Mouse (Mus musculus): ENCODE measurements at regions not wholly inside any gene's neighbourhood (a gene's known extent, or its start where the extent isn't known, plus 50 kb on each side); places are given as distances from the start of the nearest gene placed in this dataset.

GRCm38 (mm10) chr1:166735545-166735944 lies 53.9 kb upstream of the Fmo9 start:
- Histone ChIP-seq H3K4me3 (no peak overlapping the region), H3K27ac (no peak overlapping the region), H3K27me3 (no peaks in the 10 kb centered on the region), H3K36me3 (no peaks in the 10 kb centered on the region), H3K9me3 (no peaks in the 10 kb centered on the region), H3K9ac (no peak overlapping the region), H3K4me1 (no peaks in the 10 kb centered on the region), H3K4me2 (no peak overlapping the region)
- WGBS: 46% methylated on average over 5 of the region's 5 CpGs
- ATAC-seq (ENCODE audit: borderline replicate concordance, extremely low read depth, low FRiP score, low TSS enrichment): no peak

- no peak overlapping the region for H3K4me2 ChIP-seq
- no peak overlapping the region for H3K9ac ChIP-seq
- no peaks in the 10 kb centered on the region for H3K27me3 ChIP-seq
- no peaks in the 10 kb centered on the region for H3K4me1 ChIP-seq
- 2% methylated on average over 2 of the region's 2 CpGs for WGBS
- no peaks in the 10 kb centered on the region for H3K9me3 ChIP-seq
- H3K27ac ChIP-seq: no peak overlapping the region
- no peaks in the 10 kb centered on the region for H3K36me3 ChIP-seq
- no peak overlapping the region for H3K4me3 ChIP-seq
- ATAC-seq (ENCODE audit: borderline replicate concordance, extremely low read depth, low FRiP score, low TSS enrichment): no peak
Measured at GRCm38 (mm10) chr1:166738029-166738428, 56.4 kb upstream of the Fmo9 start.

- no peak overlapping the region for H3K27ac ChIP-seq
- H3K4me1 ChIP-seq: no peaks in the 10 kb centered on the region
- no peaks in the 10 kb centered on the region for H3K36me3 ChIP-seq
- no peak overlapping the region for H3K4me3 ChIP-seq
- H3K4me2 ChIP-seq: no peak overlapping the region
- 76% methylated on average over 4 of the region's 4 CpGs for WGBS
- H3K27me3 ChIP-seq: no peaks in the 10 kb centered on the region
- no peak for ATAC-seq (ENCODE audit: borderline replicate concordance, extremely low read depth, low FRiP score, low TSS enrichment)
- no peaks in the 10 kb centered on the region for H3K9me3 ChIP-seq
- H3K9ac ChIP-seq: no peak overlapping the region
Measured at GRCm38 (mm10) chr1:166750236-166750635, 68.6 kb upstream of the Fmo9 start.

GRCm38 (mm10) chr1:166750777-166751176 lies 69.1 kb upstream of the Fmo9 start:
- H3K4me2 ChIP-seq: no peak overlapping the region
- no peak for ATAC-seq (ENCODE audit: borderline replicate concordance, extremely low read depth, low FRiP score, low TSS enrichment)
- WGBS: 76% methylated on average over 4 of the region's 4 CpGs

GRCm38 (mm10) chr1:166751436-166751835 lies 69.8 kb upstream of the Fmo9 start:
- H3K36me3 ChIP-seq: no peaks in the 10 kb centered on the region
- H3K9ac ChIP-seq: no peak overlapping the region
- no peak overlapping the region for H3K4me2 ChIP-seq
- 73% methylated on average over 3 of the region's 3 CpGs for WGBS
- H3K9me3 ChIP-seq: no peaks in the 10 kb centered on the region
- no peak overlapping the region for H3K4me3 ChIP-seq
- H3K4me1 ChIP-seq: no peaks in the 10 kb centered on the region
- H3K27ac ChIP-seq: no peak overlapping the region
- no peak for ATAC-seq (ENCODE audit: borderline replicate concordance, extremely low read depth, low FRiP score, low TSS enrichment)
- H3K27me3 ChIP-seq: no peaks in the 10 kb centered on the region

More at GRCm38 (mm10) chr1:166750777-166751176, 69.1 kb upstream of the Fmo9 start:
- Histone ChIP-seq H3K4me1 (no peaks in the 10 kb centered on the region), H3K4me3 (no peak overlapping the region), H3K27ac (no peak overlapping the region), H3K36me3 (no peaks in the 10 kb centered on the region), H3K9ac (no peak overlapping the region), H3K9me3 (no peaks in the 10 kb centered on the region), H3K27me3 (no peaks in the 10 kb centered on the region)

- Histone ChIP-seq H3K27me3 (no peaks in the 10 kb centered on the region), H3K4me2 (no peak overlapping the region), H3K9me3 (no peaks in the 10 kb centered on the region), H3K4me3 (no peak overlapping the region), H3K9ac (no peak overlapping the region), H3K36me3 (no peaks in the 10 kb centered on the region), H3K27ac (no peak overlapping the region), H3K4me1 (no peaks in the 10 kb centered on the region)
- no peak for ATAC-seq (ENCODE audit: borderline replicate concordance, extremely low read depth, low FRiP score, low TSS enrichment)
- 82% methylated on average over 6 of the region's 6 CpGs for WGBS
Measured at GRCm38 (mm10) chr1:166752990-166753709, 71.5 kb upstream of the Fmo9 start.

- no peaks in the 10 kb centered on the region for H3K4me1 ChIP-seq
- H3K27me3 ChIP-seq: no peaks in the 10 kb centered on the region
- WGBS: 65% methylated on average over 2 of the region's 2 CpGs
- H3K36me3 ChIP-seq: no peaks in the 10 kb centered on the region
- H3K4me2 ChIP-seq: no peak overlapping the region
- H3K4me3 ChIP-seq: no peak overlapping the region
- no peak overlapping the region for H3K27ac ChIP-seq
- ATAC-seq (ENCODE audit: borderline replicate concordance, extremely low read depth, low FRiP score, low TSS enrichment): no peak
- H3K9me3 ChIP-seq: no peaks in the 10 kb centered on the region
- no peak overlapping the region for H3K9ac ChIP-seq
Measured at GRCm38 (mm10) chr1:166758987-166759386, 77.3 kb upstream of the Fmo9 start.

- H3K9ac ChIP-seq: no peak overlapping the region
- no peak overlapping the region for H3K27ac ChIP-seq
- no peak overlapping the region for H3K4me3 ChIP-seq
- no peak for ATAC-seq (ENCODE audit: borderline replicate concordance, extremely low read depth, low FRiP score, low TSS enrichment)
- no peaks in the 10 kb centered on the region for H3K36me3 ChIP-seq
- H3K4me1 ChIP-seq: no peaks in the 10 kb centered on the region
- H3K9me3 ChIP-seq: no peaks in the 10 kb centered on the region
- WGBS: 79% methylated on average over 1 of the region's 1 CpGs
- H3K4me2 ChIP-seq: no peak overlapping the region
- no peaks in the 10 kb centered on the region for H3K27me3 ChIP-seq
Measured at GRCm38 (mm10) chr1:166773114-166773513, 91.5 kb upstream of the Fmo9 start.

- 44% methylated on average over 1 of the region's 1 CpGs for WGBS
- Histone ChIP-seq H3K4me2 (no peak overlapping the region), H3K9ac (no peak overlapping the region), H3K4me1 (no peaks in the 10 kb centered on the region), H3K36me3 (no peaks in the 10 kb centered on the region), H3K4me3 (no peak overlapping the region), H3K27ac (no peak overlapping the region), H3K9me3 (no peaks in the 10 kb centered on the region), H3K27me3 (no peaks in the 10 kb centered on the region)
- ATAC-seq (ENCODE audit: borderline replicate concordance, extremely low read depth, low FRiP score, low TSS enrichment): no peak
Measured at GRCm38 (mm10) chr1:166782106-166782505, 100.5 kb upstream of the Fmo9 start.

GRCm38 (mm10) chr1:166787945-166788344 lies 106.3 kb upstream of the Fmo9 start:
- Histone ChIP-seq H3K27ac (no peak overlapping the region), H3K4me2 (no peak overlapping the region), H3K9ac (no peak overlapping the region), H3K27me3 (no peaks in the 10 kb centered on the region), H3K36me3 (no peaks in the 10 kb centered on the region), H3K4me1 (no peaks in the 10 kb centered on the region), H3K9me3 (no peaks in the 10 kb centered on the region), H3K4me3 (no peak overlapping the region)
- ATAC-seq (ENCODE audit: borderline replicate concordance, extremely low read depth, low FRiP score, low TSS enrichment): no peak
- 54% methylated on average over 1 of the region's 1 CpGs for WGBS

- ATAC-seq (ENCODE audit: borderline replicate concordance, extremely low read depth, low FRiP score, low TSS enrichment): no peak
- Histone ChIP-seq H3K9ac (no peak overlapping the region), H3K4me3 (no peak overlapping the region), H3K4me2 (no peak overlapping the region), H3K36me3 (no peaks in the 10 kb centered on the region), H3K27ac (no peak overlapping the region), H3K27me3 (no peaks in the 10 kb centered on the region), H3K9me3 (no peaks in the 10 kb centered on the region), H3K4me1 (no peaks in the 10 kb centered on the region)
- WGBS: 46% methylated on average over 1 of the region's 1 CpGs
Measured at GRCm38 (mm10) chr1:166788824-166789399, 107.3 kb upstream of the Fmo9 start.

- Histone ChIP-seq H3K27me3 (no peaks in the 10 kb centered on the region), H3K9ac (no peak overlapping the region), H3K4me1 (no peaks in the 10 kb centered on the region), H3K4me3 (no peak overlapping the region), H3K9me3 (no peaks in the 10 kb centered on the region), H3K4me2 (no peak overlapping the region), H3K36me3 (no peaks in the 10 kb centered on the region), H3K27ac (no peak overlapping the region)
- no peak for ATAC-seq (ENCODE audit: borderline replicate concordance, extremely low read depth, low FRiP score, low TSS enrichment)
- 63% methylated on average over 6 of the region's 6 CpGs for WGBS
Measured at GRCm38 (mm10) chr1:166793052-166793716, 111.5 kb upstream of the Fmo9 start.

Measured in lung, embryonic 15.5 days (tissue).